Mouse (Mus musculus) intestine, postnatal 0 days (tissue): ENCODE data around the gene Epn1. TPM values are rescaled to one million over a fixed set of nuclear protein-coding genes. Genes with fewer than 3 reads are reported as not detected.
A peak's percentile ranks its signal among the peaks of the same experiment; 100 is the strongest.
"Not testable (repeated sequence)": the region's sequence is repeated elsewhere in the genome, so short reads cannot be mapped to it uniquely, and the experiment has no call there.

Experiments used
- ATAC-seq: fragments of 200-750 bp; cut with Nextera tagmentation; 2 replicates; pipeline ENCODE4 v1.8.0; 2017; ENCODE audit warnings: mild to moderate bottlenecking, moderate TSS enrichment, moderate library complexity
- H3K27ac ChIP-seq: fragments of 300-500 bp; sonication (generic); 2 replicates; pipeline ENCODE4 v1.5.1; 2014; ENCODE audit warnings: mild to moderate bottlenecking, low read depth, low read length, moderate library complexity
- H3K27me3 ChIP-seq: fragments of 300-500 bp; sonication (generic); replicated peaks from 2 replicates; pipeline ENCODE4 v1.6.1; 2014; ENCODE audit warnings: low read length, mixed read lengths; ENCODE audit not compliant: control insufficient read depth, insufficient read depth
- H3K36me3 ChIP-seq: fragments of 300-500 bp; sonication (generic); 2 replicates; pipeline ENCODE4 v1.6.1; 2014; ENCODE audit warnings: mild to moderate bottlenecking, moderate library complexity; ENCODE audit not compliant: control insufficient read depth, insufficient read depth
- H3K4me1 ChIP-seq: fragments of 300-500 bp; sonication (generic); replicated peaks from 2 replicates; pipeline ENCODE4 v1.6.1; 2014; ENCODE audit warnings: antibody characterized with exemption, low read length, mixed read lengths; ENCODE audit not compliant: control insufficient read depth, insufficient read depth
- H3K4me2 ChIP-seq: fragments of 300-500 bp; sonication (generic); replicated peaks from 2 replicates; pipeline ENCODE4 v1.6.1; 2014; ENCODE audit warnings: low read depth, mild to moderate bottlenecking, moderate library complexity
- H3K4me3 ChIP-seq: fragments of 300-500 bp; sonication (generic); 2 replicates; pipeline ENCODE4 v1.5.1; 2014; ENCODE audit warnings: low read depth, low read length
- H3K9ac ChIP-seq: fragments of 300-500 bp; sonication (generic); 2 replicates; pipeline ENCODE4 v1.6.1; 2014; ENCODE audit warnings: mild to moderate bottlenecking, low read depth, low read length
- H3K9me3 ChIP-seq: fragments of 300-500 bp; sonication (generic); 2 replicates; pipeline ENCODE4 v1.6.1; 2016; ENCODE audit warnings: mixed run types; ENCODE audit not compliant: control insufficient read depth
- CTCF ChIP-seq: sonication (generic); IDR thresholded peaks from 2 replicates; pipeline ENCODE4 v1.5.1; 2016; ENCODE audit warnings: low read depth, mild to moderate bottlenecking, control low read depth, antibody characterized with exemption, moderate library complexity
- WGBS: fragments of 180-500 bp; shearing (Covaris S2); extraction: QIAGEN DNeasy Blood & Tissue Kit; methylation state at CpG from one replicate; pipeline ENCODE4 v1.1.7; 2014; 5-methylcytosine and 5-hydroxymethylcytosine counted together
- polyA plus RNA-seq: library from polyadenylated mRNA; unstranded; fragments of >200 nt; fragmentation: Nextera tagmentation; extraction: Ambion mirVana; gene quantifications from 2 replicates; pipeline ENCODE4 v1.2.1, GENCODE M21; 2015

Gene Epn1
- polyA plus RNA-seq, 1 experiment from 2014 or later = 98.0 TPM

DNA sequence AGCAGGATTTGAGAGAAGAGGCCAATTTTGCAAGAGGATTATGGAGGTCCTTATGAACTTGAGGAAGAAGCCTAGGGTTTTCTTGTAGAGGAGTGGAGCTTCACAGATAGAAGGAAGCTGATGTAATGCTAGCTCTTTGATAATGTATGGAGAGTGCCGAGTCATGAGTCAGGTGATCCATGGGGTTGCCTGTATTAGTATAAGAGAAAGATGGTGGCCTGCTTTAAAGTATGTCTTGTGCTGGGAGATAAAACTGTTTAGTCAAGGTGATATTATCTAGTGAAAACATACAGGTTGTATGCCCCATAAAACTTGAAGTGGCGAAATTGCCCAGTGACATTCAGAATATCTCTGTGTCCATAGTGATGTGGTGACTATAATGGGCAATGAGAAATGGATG lies 3.1 kb upstream of the Epn1 start:
- 44% methylated on average over 2 of the region's 2 CpGs for WGBS
- H3K36me3 ChIP-seq = peaks cover 59% of the 10 kb centered on the region
- ATAC-seq = no peak
- TF ChIP-seq CTCF = no peak
- no peak overlapping the region for H3K4me2 ChIP-seq
- no peak overlapping the region for H3K9ac ChIP-seq
- no peaks in the 10 kb centered on the region for H3K9me3 ChIP-seq
- H3K27ac ChIP-seq = peak overlapping the region; percentile 50; the same call in 1 of the 2 replicates
- no peak overlapping the region for H3K4me3 ChIP-seq
- no peaks in the 10 kb centered on the region for H3K4me1 ChIP-seq
- H3K27me3 ChIP-seq = no peaks in the 10 kb centered on the region

DNA sequence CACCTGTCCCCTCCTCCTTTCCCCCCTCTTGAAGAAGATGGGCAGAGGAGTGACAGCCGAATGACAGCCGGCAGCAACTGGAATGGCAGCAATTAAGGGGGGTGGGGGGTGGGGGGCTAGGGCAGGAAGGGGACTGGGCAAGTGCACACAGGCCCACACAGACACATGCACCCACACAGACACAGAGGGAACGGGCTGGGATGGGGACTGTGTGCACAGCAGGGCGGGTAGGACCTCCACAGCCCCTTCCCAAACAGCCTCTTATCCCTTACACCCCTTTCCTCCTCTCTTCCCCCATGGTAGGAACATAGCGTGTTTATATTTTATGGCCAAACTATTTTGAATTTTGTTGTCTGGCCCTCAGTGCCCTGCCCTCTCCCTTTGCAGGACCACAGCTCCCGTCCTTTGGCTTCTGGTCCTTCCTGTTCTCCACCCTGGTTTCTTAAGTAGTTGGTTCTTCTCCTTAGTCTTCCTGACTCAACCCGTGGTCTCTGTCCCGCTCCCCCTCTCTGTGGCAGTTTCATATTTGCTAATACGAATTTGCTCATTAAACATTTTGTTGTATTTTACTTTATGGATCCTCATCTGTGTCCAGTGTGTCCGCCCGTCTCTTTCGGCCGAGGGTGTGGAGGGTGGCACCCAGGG lies 548 bp upstream of the Epn1 start:
- peaks cover 36% of the 10 kb centered on the region for H3K36me3 ChIP-seq
- peak overlapping the region; percentile 75 for H3K4me2 ChIP-seq
- H3K27me3 ChIP-seq, H3K4me1 ChIP-seq, ATAC-seq, H3K9me3 ChIP-seq: not testable (repeated sequence)
- 39% methylated on average over 10 of the region's 13 CpGs for WGBS
- peak overlapping the region; percentile 99 for H3K27ac ChIP-seq
- peak overlapping the region; percentile 98 for H3K9ac ChIP-seq
- peak overlapping the region; percentile 95 for H3K4me3 ChIP-seq

DNA sequence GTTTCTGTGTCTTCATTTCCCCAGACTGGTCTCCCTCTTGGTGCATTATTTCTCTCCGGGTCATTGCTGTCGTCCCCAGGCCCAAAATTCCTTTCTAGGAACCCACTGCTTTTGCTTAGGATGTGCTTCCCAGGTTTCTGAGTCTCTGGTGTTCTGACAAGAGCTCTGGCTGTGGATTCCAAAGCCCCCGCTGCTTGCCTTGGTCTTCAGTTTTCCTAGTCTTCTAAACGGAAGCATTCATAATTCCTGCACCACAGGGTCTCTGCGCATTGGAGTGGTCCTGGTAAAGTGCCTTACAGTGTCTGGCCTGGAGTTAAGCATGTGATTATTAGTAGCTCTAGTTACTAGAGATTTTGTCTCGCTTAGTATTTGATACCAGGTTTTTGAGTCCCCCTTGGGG lies 780 bp downstream of the Epn1 start:
- H3K27ac ChIP-seq = peak overlapping the region; percentile 99
- no peak for TF ChIP-seq CTCF
- peak overlapping the region; percentile 98 for H3K9ac ChIP-seq
- ATAC-seq = no peak
- peak overlapping the region; percentile 75 for H3K4me2 ChIP-seq
- no peaks in the 10 kb centered on the region for H3K4me1 ChIP-seq
- H3K36me3 ChIP-seq = peaks cover 35% of the 10 kb centered on the region
- H3K4me3 ChIP-seq = peak overlapping the region; percentile 95
- H3K9me3 ChIP-seq = no peaks in the 10 kb centered on the region
- WGBS = 6% methylated on average over 6 of the region's 6 CpGs
- no peaks in the 10 kb centered on the region for H3K27me3 ChIP-seq

DNA sequence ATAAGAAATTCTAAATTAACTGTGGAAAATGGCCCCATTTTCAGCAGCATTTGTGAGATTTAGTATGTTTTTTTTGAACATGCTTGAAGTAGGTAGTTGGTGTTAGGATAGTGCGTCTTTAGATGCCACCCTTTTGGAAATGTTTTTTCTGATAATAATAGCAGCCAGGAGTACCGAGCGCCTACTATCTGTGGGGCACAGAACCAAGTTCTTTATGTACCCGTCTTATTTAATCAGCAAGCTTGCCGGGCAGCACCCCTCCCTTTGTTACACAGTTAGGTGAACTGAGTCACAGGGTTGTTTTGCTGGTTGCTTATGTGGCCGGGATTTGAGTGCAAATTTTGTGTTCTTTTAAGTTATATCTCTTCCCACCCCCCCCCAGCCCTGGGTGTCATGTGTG lies 1.2 kb downstream of the Epn1 start:
- Histone ChIP-seq H3K4me2 (peak overlapping the region; percentile 75), H3K36me3 (peaks cover 32% of the 10 kb centered on the region), H3K27ac (peak overlapping the region; percentile 99), H3K9ac (peak overlapping the region; percentile 98), H3K4me1 (no peaks in the 10 kb centered on the region), H3K4me3 (peak overlapping the region; percentile 95), H3K27me3 (no peaks in the 10 kb centered on the region), H3K9me3 (no peaks in the 10 kb centered on the region)
- TF ChIP-seq CTCF = peak; percentile 29
- 31% methylated on average over 6 of the region's 6 CpGs for WGBS
- no peak for ATAC-seq

DNA sequence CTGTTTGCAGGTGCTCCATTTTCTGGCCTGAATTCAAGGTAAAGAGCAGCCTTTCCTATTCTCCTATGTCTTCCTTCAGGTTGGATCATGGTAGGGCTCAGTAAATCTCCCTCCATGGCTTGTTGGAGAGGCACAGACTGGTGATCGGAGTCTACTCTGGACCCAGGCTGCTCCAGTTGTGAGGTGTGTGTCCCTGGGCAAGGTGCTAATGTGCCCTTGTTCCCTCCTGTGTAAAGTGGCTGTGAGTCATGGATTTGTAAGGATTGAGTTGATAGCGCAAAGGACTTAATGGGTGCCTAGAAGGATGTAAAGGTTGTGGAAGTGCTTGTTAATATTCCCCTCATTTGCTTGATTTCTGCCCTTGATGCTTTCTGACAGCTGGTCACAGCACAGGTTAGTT lies 1.9 kb downstream of the Epn1 start:
- Histone ChIP-seq H3K9ac (peak overlapping the region; percentile 98; the same call in 1 of the 2 replicates), H3K36me3 (peaks cover 25% of the 10 kb centered on the region), H3K4me3 (peak overlapping the region; percentile 95; the same call in 1 of the 2 replicates), H3K27ac (peak overlapping the region; percentile 99), H3K9me3 (no peaks in the 10 kb centered on the region), H3K4me2 (peak overlapping the region; percentile 75), H3K4me1 (peaks cover 2% of the 10 kb centered on the region; the same call in 1 of the 2 replicates), H3K27me3 (no peaks in the 10 kb centered on the region)
- WGBS = 57% methylated on average over 2 of the region's 2 CpGs
- peak; percentile 44 for ATAC-seq
- no peak for TF ChIP-seq CTCF

DNA sequence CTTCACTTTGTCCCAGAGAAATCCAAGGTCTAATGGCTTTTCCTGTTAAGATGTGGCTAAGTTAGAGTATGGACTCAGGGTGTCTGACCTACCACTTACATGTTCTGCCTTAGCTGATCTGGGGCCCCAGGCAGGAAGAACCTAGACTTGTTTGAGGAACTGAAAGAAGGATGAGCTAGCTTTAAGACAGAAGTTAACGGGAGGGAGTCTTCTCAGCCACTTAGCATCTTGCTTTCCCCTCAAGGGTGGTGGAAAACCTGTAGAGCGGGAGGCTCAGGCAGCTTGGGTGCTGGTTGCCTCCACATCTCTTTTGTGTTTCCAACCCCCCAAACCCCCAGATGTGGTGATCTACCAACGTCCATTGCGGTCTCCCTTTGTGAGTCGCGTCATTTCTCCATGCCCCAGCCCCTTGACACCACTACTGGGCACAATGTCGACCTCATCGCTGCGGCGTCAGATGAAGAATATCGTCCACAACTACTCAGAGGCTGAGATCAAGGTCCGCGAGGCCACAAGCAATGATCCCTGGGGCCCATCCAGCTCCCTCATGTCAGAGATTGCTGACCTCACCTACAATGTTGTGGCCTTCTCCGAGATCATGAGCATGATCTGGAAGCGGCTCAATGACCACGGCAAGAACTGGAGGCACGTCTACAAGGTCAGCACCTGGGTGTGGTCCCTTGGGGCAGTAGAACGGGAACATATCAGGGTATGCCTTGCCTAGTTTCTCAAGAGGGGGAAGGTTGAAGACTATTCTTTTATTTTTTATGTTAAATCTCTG lies 3.5 kb downstream of the Epn1 start:
- Histone ChIP-seq H3K9ac (0 out of 2 replicates have a peak overlapping the region, but pooled peaks have one; percentile 13), H3K36me3 (peaks cover 12% of the 10 kb centered on the region), H3K4me3 (no peak overlapping the region), H3K9me3 (no peaks in the 10 kb centered on the region), H3K27me3 (no peaks in the 10 kb centered on the region), H3K4me1 (peaks cover 5% of the 10 kb centered on the region; the same call in 1 of the 2 replicates), H3K27ac (peak overlapping the region; percentile 99), H3K4me2 (peak overlapping the region; percentile 39)
- 63% methylated on average over 18 of the region's 18 CpGs for WGBS
- no peak for TF ChIP-seq CTCF
- peak; percentile 58 for ATAC-seq
